Mouse (Mus musculus): ENCODE measurements at regions not wholly inside any gene's neighbourhood (a gene's known extent, or its start where the extent isn't known, plus 50 kb on each side); places are given as distances from the start of the nearest gene placed in this dataset.

GRCm38 (mm10) chr12:50191733-50192612, 456.9 kb downstream of the Prkd1 start:
- TF ChIP-seq GATA1 (IDR thresholded peaks at IDR 0.05; ENCODE audit: borderline replicate concordance, low read length): no peak
- no peak for TF ChIP-seq CTCF (IDR thresholded peaks at IDR 0.05; ENCODE audit: low read depth, low read length)

Measured in G1E (cell line).